Mouse (Mus musculus) layer of hippocampus, adult 2 months (tissue): ENCODE measurements around the gene Inpp5a. TPM values are rescaled to one million over a fixed set of nuclear protein-coding genes. Genes with fewer than 3 reads are reported as not detected.
A peak's percentile ranks its signal among the peaks of the same experiment; 100 is the strongest.

Experiments used
- DNase-seq, 2 experiments: peaks; one replicate each; pipeline ENCODE4 v3.0.0; 2022; ENCODE audit warnings: low spot score in 2 of 2
- H3K27ac ChIP-seq: fragments of 200-600 bp; 2 replicates; pipeline ENCODE4 v1.8.1; 2022
- H3K4me3 ChIP-seq: fragments of 200-600 bp; 2 replicates; pipeline ENCODE4 v1.8.1; 2022; ENCODE audit warnings: mild to moderate bottlenecking
- CTCF ChIP-seq: fragments of 200-600 bp; conservative IDR thresholded peaks from 2 replicates; pipeline ENCODE4 v1.8.1; 2022; ENCODE audit warnings: antibody characterized with exemption, mild to moderate bottlenecking, moderate library complexity
- total RNA-seq, 2 experiments: library from RNA; stranded (reverse); gene quantifications; 2 replicates each; pipeline ENCODE4 v1.2.3; 2021

Inpp5a gene
- total RNA-seq, 2 experiments from 2014 or later = 39.2 to 41.1 TPM

GRCm38 (mm10) chr7:139468440-139468839, 79.5 kb downstream of the Inpp5a start:
- Histone ChIP-seq H3K4me3 (no peak overlapping the region), H3K27ac (peak overlapping the region; percentile 39; the same call in 1 of the 2 replicates)
- DNase-seq = no peak
- TF ChIP-seq CTCF = no peak

- DNase-seq = no peak
- Histone ChIP-seq H3K4me3 (no peak overlapping the region), H3K27ac (no peak overlapping the region)
- no peak for TF ChIP-seq CTCF
Observed at GRCm38 (mm10) chr7:139469457-139469856, 80.5 kb downstream of the Inpp5a start.

- H3K4me3 ChIP-seq = no peak overlapping the region
- TF ChIP-seq CTCF = peak; percentile 19; the same call in 1 of the 2 replicates
- no peak for DNase-seq
- H3K27ac ChIP-seq = no peak overlapping the region
Observed at GRCm38 (mm10) chr7:139470481-139470880, 81.6 kb downstream of the Inpp5a start.

GRCm38 (mm10) chr7:139472052-139472451, 83.1 kb downstream of the Inpp5a start:
- peak overlapping the region; percentile 24; the same call in 1 of the 2 replicates for H3K27ac ChIP-seq
- TF ChIP-seq CTCF = no peak
- no peak for DNase-seq
- no peak overlapping the region for H3K4me3 ChIP-seq

GRCm38 (mm10) chr7:139472865-139473549, 84.1 kb downstream of the Inpp5a start:
- peak overlapping the region; percentile 24 for H3K27ac ChIP-seq
- peak; percentile 81 to 87 for DNase-seq
- TF ChIP-seq CTCF = peak; percentile 93
- H3K4me3 ChIP-seq = no peak overlapping the region

- Histone ChIP-seq H3K4me3 (no peak overlapping the region), H3K27ac (no peak overlapping the region)
- no peak for DNase-seq
- peak; percentile 72 for TF ChIP-seq CTCF
Observed at GRCm38 (mm10) chr7:139475896-139476295, 87.0 kb downstream of the Inpp5a start.

GRCm38 (mm10) chr7:139476700-139477099, 87.8 kb downstream of the Inpp5a start:
- Histone ChIP-seq H3K27ac (no peak overlapping the region), H3K4me3 (no peak overlapping the region)
- TF ChIP-seq CTCF = no peak
- no peak for DNase-seq

GRCm38 (mm10) chr7:139477748-139478147, 88.8 kb downstream of the Inpp5a start:
- no peak for DNase-seq
- Histone ChIP-seq H3K27ac (no peak overlapping the region), H3K4me3 (no peak overlapping the region)
- TF ChIP-seq CTCF = no peak

- H3K4me3 ChIP-seq = no peak overlapping the region
- DNase-seq = no peak
- peak overlapping the region; percentile 75 for H3K27ac ChIP-seq
- no peak for TF ChIP-seq CTCF
Observed at GRCm38 (mm10) chr7:139479077-139479476, 90.2 kb downstream of the Inpp5a start.

- peak overlapping the region; percentile 75 for H3K27ac ChIP-seq
- no peak for TF ChIP-seq CTCF
- DNase-seq = peak in 1 of 2 experiments; percentile 13
- H3K4me3 ChIP-seq = no peak overlapping the region
Observed at GRCm38 (mm10) chr7:139479626-139480025, 90.7 kb downstream of the Inpp5a start.

GRCm38 (mm10) chr7:139484206-139484955, 95.5 kb downstream of the Inpp5a start:
- TF ChIP-seq CTCF = peak; percentile 95

GRCm38 (mm10) chr7:139489721-139490211, 100.9 kb downstream of the Inpp5a start:
- no peak for DNase-seq
- no peak overlapping the region for H3K27ac ChIP-seq
- TF ChIP-seq CTCF = peak; percentile 44
- H3K4me3 ChIP-seq = no peak overlapping the region

More at GRCm38 (mm10) chr7:139484206-139484955, 95.5 kb downstream of the Inpp5a start:
- Histone ChIP-seq H3K27ac (0 out of 2 replicates have a peak overlapping the region, but pooled peaks have one; percentile 19), H3K4me3 (no peak overlapping the region)
- peak; percentile 59 to 74 for DNase-seq

GRCm38 (mm10) chr7:139492351-139492750, 103.4 kb downstream of the Inpp5a start:
- DNase-seq = no peak
- Histone ChIP-seq H3K4me3 (no peak overlapping the region), H3K27ac (no peak overlapping the region)
- no peak for TF ChIP-seq CTCF
